Mouse (Mus musculus) stomach, embryonic 15.5 days (tissue): ENCODE data around the gene Zfp943. TPM values are rescaled to one million over a fixed set of nuclear protein-coding genes. Genes with fewer than 3 reads are reported as not detected.
"Not testable (repeated sequence)": the region's sequence is repeated elsewhere in the genome, so short reads cannot be mapped to it uniquely, and the experiment has no call there.

Experiments
- ATAC-seq: fragments of 200-750 bp; cut with Nextera tagmentation; 2 replicates; pipeline ENCODE4 v1.8.0; 2017; ENCODE audit warnings: low read depth, moderate number of reproducible peaks, moderate TSS enrichment; ENCODE audit not compliant: insufficient read depth, low FRiP score
- H3K27ac ChIP-seq: fragments of 300-500 bp; sonication (generic); 2 replicates; pipeline ENCODE4 v1.5.1; 2015; ENCODE audit warnings: mild to moderate bottlenecking, inconsistent platforms
- H3K27me3 ChIP-seq: fragments of 300-500 bp; sonication (generic); replicated peaks from 2 replicates; pipeline ENCODE4 v1.6.1; 2015; ENCODE audit warnings: inconsistent platforms
- H3K36me3 ChIP-seq: fragments of 300-500 bp; sonication (generic); 2 replicates; pipeline ENCODE4 v1.6.1; 2015; ENCODE audit warnings: inconsistent platforms
- H3K4me1 ChIP-seq: fragments of 300-500 bp; sonication (generic); 2 replicates; pipeline ENCODE4 v1.6.1; 2015; ENCODE audit warnings: inconsistent platforms
- H3K4me2 ChIP-seq: fragments of 300-500 bp; sonication (generic); 2 replicates; pipeline ENCODE4 v1.6.1; 2015; ENCODE audit warnings: mild to moderate bottlenecking, inconsistent platforms
- H3K4me3 ChIP-seq: fragments of 300-500 bp; sonication (generic); replicated peaks from 2 replicates; pipeline ENCODE4 v1.5.1; 2015; ENCODE audit warnings: inconsistent platforms
- H3K9ac ChIP-seq: fragments of 300-500 bp; sonication (generic); 2 replicates; pipeline ENCODE4 v1.6.1; 2015; ENCODE audit warnings: inconsistent platforms
- H3K9me3 ChIP-seq: fragments of 300-500 bp; sonication (generic); 2 replicates; pipeline ENCODE4 v1.6.1; 2016; ENCODE audit warnings: inconsistent platforms
- WGBS: fragments of 180-500 bp; shearing (Covaris S2); methylation state at CpG from one replicate; pipeline ENCODE4 v1.1.7; 2015; 5-methylcytosine and 5-hydroxymethylcytosine counted together
- polyA plus RNA-seq: library from polyadenylated mRNA; unstranded; fragments of >200 nt; fragmentation: Nextera tagmentation; extraction: Ambion mirVana; gene quantifications from 2 replicates; pipeline ENCODE4 v1.2.1, GENCODE M21; 2015

The Zfp943 gene
- 16.7 and 17.3 TPM in 2 replicates for polyA plus RNA-seq

DNA sequence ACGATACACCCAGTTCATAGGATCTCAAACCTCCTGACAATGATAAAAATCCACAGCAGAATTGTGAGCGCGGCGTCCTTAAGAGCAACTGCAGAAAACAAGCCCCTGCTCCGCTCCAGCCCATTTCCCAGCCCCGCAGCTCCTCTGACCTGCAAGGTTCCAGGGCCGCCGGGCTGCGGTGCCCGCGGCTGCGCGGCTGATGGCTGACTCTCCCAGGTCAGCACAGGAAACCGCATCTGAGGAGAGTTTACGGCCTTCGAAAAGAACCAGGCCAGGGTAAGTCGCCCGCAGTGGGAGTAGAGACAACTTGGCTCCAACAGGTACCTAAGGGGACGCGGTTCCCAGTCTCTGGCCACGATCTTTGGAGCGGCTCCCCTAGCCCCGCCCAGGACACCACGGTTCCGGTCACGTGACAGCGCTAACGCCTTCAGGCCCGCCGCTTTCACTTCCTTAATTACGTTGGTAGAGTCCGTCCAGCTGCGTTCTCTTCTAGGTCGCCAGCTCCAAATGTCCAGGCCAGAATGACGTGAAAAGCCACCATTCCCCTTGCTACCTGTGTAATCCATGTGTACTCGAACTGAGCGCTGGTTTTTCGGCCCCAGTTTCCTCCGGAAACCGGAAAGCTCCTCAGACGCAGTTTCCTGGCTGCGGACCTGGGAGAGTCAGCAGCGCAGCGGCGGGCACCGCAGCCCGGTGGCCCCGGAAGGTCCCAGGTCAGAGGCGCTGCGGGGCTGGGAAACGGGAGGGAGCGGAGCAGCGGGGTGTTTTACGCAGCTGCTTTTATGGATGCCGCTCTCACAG, at the start of gene Zfp943, which contains the start of gene Zfp942:
TSS of gene Zfp943 (plus strand) at position 446 of the 801 bp plus-strand sequence.
TSS of gene Zfp942 (minus strand) at position 358 of the 801 bp plus-strand sequence.
- Histone ChIP-seq H3K4me2 (peak within 1 kb of the TSS; percentile 53), H3K27ac (peak within 1 kb of the TSS; percentile 92), H3K4me3 (peak within 1 kb of the TSS; percentile 76), H3K9ac (peak within 1 kb of the TSS; percentile 80)
- H3K9me3 ChIP-seq, H3K36me3 ChIP-seq, H3K4me1 ChIP-seq, H3K27me3 ChIP-seq: not testable (repeated sequence)
- WGBS: under 1% methylated on average over 45 of the region's 55 CpGs
- ATAC-seq: peak; percentile 98

- Histone ChIP-seq H3K4me1 (peaks cover 7% of the 10 kb centered on the region; the same call in 1 of the 2 replicates), H3K27me3 (no peaks in the 10 kb centered on the region), H3K4me3 (peak overlapping the region; percentile 33; the same call in 1 of the 2 replicates), H3K27ac (no peak overlapping the region), H3K4me2 (peak overlapping the region; percentile 43), H3K36me3 (peaks cover 5% of the 10 kb centered on the region; the same call in 1 of the 2 replicates), H3K9me3 (no peaks in the 10 kb centered on the region), H3K9ac (no peak overlapping the region)
- ATAC-seq: no peak
- 41% methylated on average over 4 of the region's 4 CpGs for WGBS
Observed at GRCm38 (mm10) chr17:21963302-21963701, 950 bp downstream of the Zfp943 start.

DNA sequence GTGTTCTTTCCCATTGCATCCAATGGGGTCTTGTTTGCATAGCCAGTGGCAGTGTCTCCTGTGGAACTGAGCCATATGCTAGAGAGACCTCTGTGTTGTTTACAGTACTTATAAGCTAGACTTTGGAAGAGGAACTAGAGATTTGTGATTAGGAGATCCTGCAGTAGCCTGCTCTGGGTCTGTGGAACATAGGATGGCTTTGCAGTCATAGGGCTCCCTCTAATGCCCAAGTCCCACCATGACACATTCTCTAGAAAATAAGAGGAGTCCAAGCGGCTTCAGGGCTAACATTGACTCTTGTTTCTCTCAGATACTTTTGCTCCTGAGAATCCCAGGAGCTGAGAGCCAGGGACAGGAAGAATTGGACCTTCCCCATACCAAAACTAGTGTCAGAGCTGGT, 73.2 kb downstream of the Zfp943 start:
- not testable (repeated sequence) for H3K27me3 ChIP-seq, H3K4me2 ChIP-seq, H3K9ac ChIP-seq, ATAC-seq, H3K27ac ChIP-seq, H3K4me3 ChIP-seq, H3K9me3 ChIP-seq, H3K4me1 ChIP-seq, H3K36me3 ChIP-seq
- 33% methylated on average over 1 of the region's 1 CpGs for WGBS

GRCm38 (mm10) chr17:22049403-22049802, 87.1 kb downstream of the Zfp943 start:
- 64% methylated on average over 2 of the region's 2 CpGs for WGBS

GRCm38 (mm10) chr17:22053211-22053610, 90.9 kb downstream of the Zfp943 start:
- Histone ChIP-seq H3K4me2 (no peak overlapping the region), H3K27ac (no peak overlapping the region), H3K4me3 (no peak overlapping the region), H3K4me1 (no peaks in the 10 kb centered on the region), H3K9me3 (no peaks in the 10 kb centered on the region), H3K36me3 (no peaks in the 10 kb centered on the region), H3K9ac (no peak overlapping the region), H3K27me3 (no peaks in the 10 kb centered on the region)
- ATAC-seq: no peak
- WGBS: 68% methylated on average over 2 of the region's 2 CpGs

More at GRCm38 (mm10) chr17:22049403-22049802, 87.1 kb downstream of the Zfp943 start:
- Histone ChIP-seq H3K27me3 (no peaks in the 10 kb centered on the region), H3K27ac (no peak overlapping the region), H3K36me3 (no peaks in the 10 kb centered on the region), H3K9ac (no peak overlapping the region), H3K9me3 (no peaks in the 10 kb centered on the region), H3K4me3 (no peak overlapping the region), H3K4me1 (no peaks in the 10 kb centered on the region), H3K4me2 (no peak overlapping the region)
- ATAC-seq: 0 out of 2 replicates have a peak, but pooled peaks have one; percentile 31

DNA sequence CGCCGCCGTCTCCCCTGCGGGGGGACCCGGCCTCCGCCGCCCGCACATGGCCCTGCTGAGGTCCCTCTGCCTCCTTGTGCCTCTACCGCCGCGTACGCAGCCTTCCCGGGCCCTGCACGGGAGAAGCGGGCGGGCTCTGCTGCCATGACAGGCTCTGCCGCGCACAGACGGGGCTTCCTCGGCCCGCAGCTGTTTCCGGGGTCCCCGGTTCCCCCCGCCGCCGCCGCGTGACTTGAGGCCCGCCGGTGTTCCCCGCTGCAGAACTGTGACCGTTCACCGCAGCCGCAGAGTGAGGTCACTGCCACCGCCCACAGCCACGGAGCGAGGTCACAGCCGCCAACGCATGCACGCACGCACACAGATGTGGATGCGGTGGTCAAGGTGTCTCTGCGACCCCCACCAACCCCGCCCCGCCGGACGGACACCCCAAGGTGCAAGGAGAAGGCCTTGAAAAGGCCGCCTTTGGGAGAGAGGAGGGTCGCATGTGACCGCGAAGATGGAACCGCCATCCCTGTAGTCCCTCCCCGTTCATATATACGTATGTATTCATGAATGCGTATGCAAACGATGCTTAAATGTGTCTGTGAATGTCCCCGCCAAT, 118.8 kb downstream of the Zfp943 start:
- Histone ChIP-seq H3K27me3 (no peaks in the 10 kb centered on the region), H3K4me3 (peak overlapping the region; percentile 70), H3K4me2 (peak overlapping the region; percentile 86), H3K4me1 (no peaks in the 10 kb centered on the region), H3K36me3 (no peaks in the 10 kb centered on the region), H3K9ac (peak overlapping the region; percentile 54; the same call in 1 of the 2 replicates), H3K9me3 (no peaks in the 10 kb centered on the region), H3K27ac (peak overlapping the region; percentile 35; the same call in 1 of the 2 replicates)
- peak; percentile 77 for ATAC-seq
- WGBS: 3% methylated on average over 57 of the region's 57 CpGs

DNA sequence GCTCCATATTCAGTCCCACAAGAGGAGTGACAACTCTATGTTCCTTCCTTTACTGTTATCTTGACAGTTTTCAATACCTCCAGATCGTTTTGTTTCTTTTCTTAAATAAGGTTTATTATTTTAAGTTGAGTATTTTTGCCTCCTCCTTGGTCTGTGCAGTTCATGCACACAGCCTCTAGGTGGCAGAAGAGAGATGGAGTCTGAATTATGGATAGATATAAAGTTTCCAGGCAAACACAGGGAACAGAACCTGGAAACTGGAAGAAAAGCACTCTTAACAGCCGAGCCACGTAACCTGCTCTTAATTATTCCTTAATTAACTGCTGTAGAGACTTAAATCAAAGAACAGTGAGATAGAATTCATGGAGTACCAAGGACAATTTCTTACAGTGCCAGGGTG, 120.9 kb downstream of the Zfp943 start:
- H3K27ac ChIP-seq, ATAC-seq, H3K27me3 ChIP-seq, H3K9ac ChIP-seq, H3K9me3 ChIP-seq, H3K4me3 ChIP-seq, H3K36me3 ChIP-seq, H3K4me1 ChIP-seq, H3K4me2 ChIP-seq: not testable (repeated sequence)
- WGBS: 26% methylated on average over 3 of the region's 3 CpGs

GRCm38 (mm10) chr17:22118770-22119169, 156.4 kb downstream of the Zfp943 start:
- H3K9me3 ChIP-seq: no peaks in the 10 kb centered on the region
- H3K4me2 ChIP-seq: no peak overlapping the region
- H3K27ac ChIP-seq: no peak overlapping the region
- no peak for ATAC-seq
- no peak overlapping the region for H3K9ac ChIP-seq
- no peaks in the 10 kb centered on the region for H3K27me3 ChIP-seq
- H3K4me1 ChIP-seq: no peaks in the 10 kb centered on the region
- H3K36me3 ChIP-seq: no peaks in the 10 kb centered on the region
- H3K4me3 ChIP-seq: no peak overlapping the region

Other genes starting within 250 kb of the Zfp943 start
- gene Zfp229, start 231.8 kb upstream of the Zfp943 start, polyA plus RNA-seq: 5.9 and 6.1 TPM in 2 replicates
- 7.0 and 7.3 TPM in 2 replicates for gene Zfp820, start 116.8 kb upstream of the Zfp943 start, polyA plus RNA-seq
- 8.3 and 9.5 TPM in 2 replicates for gene Zfp995, start 52.6 kb upstream of the Zfp943 start, polyA plus RNA-seq
- 19.8 and 21.3 TPM in 2 replicates for gene Zfp942, start 88 bp upstream of the Zfp943 start, polyA plus RNA-seq
- gene Zfp947, start 203.6 kb downstream of the Zfp943 start, polyA plus RNA-seq: 2.7 and 4.1 TPM in 2 replicates